Mouse (Mus musculus) ES-E14 (cell line): Measurements from ENCODE around the gene Trmo. TPM values are rescaled to one million over a fixed set of nuclear protein-coding genes. Genes with fewer than 3 reads are reported as not detected.
A peak's percentile ranks its signal among the peaks of the same experiment; 100 is the strongest.

Experiments
- DNase-seq: peaks from one replicate; pipeline ENCODE4 v3.0.0-alpha.2; 2013; ENCODE audit warnings: low read depth, low spot score
- H3K27ac ChIP-seq: 2 replicates; pipeline ENCODE4 v1.5.1; 2012; ENCODE audit warnings: low read depth, mild to moderate bottlenecking, low read length, moderate library complexity, mixed read lengths; ENCODE audit not compliant: poor library complexity, insufficient read depth, severe bottlenecking
- H3K36me3 ChIP-seq: 2 replicates; pipeline ENCODE4 v1.6.1; 2012; ENCODE audit warnings: mild to moderate bottlenecking, low read length, moderate library complexity, mixed read lengths; ENCODE audit not compliant: control insufficient read depth, poor library complexity, insufficient read depth, severe bottlenecking
- H3K4me1 ChIP-seq, 2 experiments: fragments of 150-350 bp in 1 of 2; sonication (generic) in 1 of 2; 2 replicates each; pipeline ENCODE4 v1.6.1; 2012; ENCODE audit warnings: low read length in 2 of 2, mild to moderate bottlenecking in 1 of 2, mixed read lengths in 1 of 2; ENCODE audit not compliant: control insufficient read depth in 2 of 2, insufficient read depth in 2 of 2, poor library complexity in 1 of 2
- H3K4me3 ChIP-seq, 2 experiments: fragments of 150-350 bp in 1 of 2; sonication (generic) in 1 of 2; 2 replicates each; pipeline ENCODE4 v1.5.1; 2012; ENCODE audit warnings: low read length in 2 of 2, low read depth in 1 of 2, mild to moderate bottlenecking in 1 of 2, mixed read lengths in 1 of 2; ENCODE audit not compliant: insufficient read depth in 1 of 2, poor library complexity in 1 of 2, severe bottlenecking in 1 of 2
- H3K9ac ChIP-seq: 2 replicates; pipeline ENCODE4 v1.6.1; 2012; ENCODE audit warnings: low read depth, mild to moderate bottlenecking, low read length, mixed read lengths; ENCODE audit not compliant: poor library complexity, insufficient read depth, severe bottlenecking
- H3K9me3 ChIP-seq: fragments of 150-350 bp; sonication (generic); 2 replicates; pipeline ENCODE4 v1.6.1; 2012; ENCODE audit warnings: low read depth, mild to moderate bottlenecking, low read length; ENCODE audit not compliant: control insufficient read depth, insufficient read depth
- CHD2 ChIP-seq: IDR thresholded peaks from 2 replicates; pipeline ENCODE4 v1.6.1; 2014; ENCODE audit warnings: mild to moderate bottlenecking, low read depth, low read length, inconsistent platforms
- HCFC1 ChIP-seq: IDR thresholded peaks from 2 replicates; pipeline ENCODE4 v1.6.1; 2012; ENCODE audit warnings: low read length, inconsistent platforms, borderline replicate concordance; ENCODE audit not compliant: insufficient read depth
- MAFK ChIP-seq: IDR thresholded peaks from 2 replicates; pipeline ENCODE4 v1.6.1; 2014; ENCODE audit warnings: mild to moderate bottlenecking, low read depth, low read length, inconsistent platforms; ENCODE audit not compliant: insufficient read depth
- ZC3H11A ChIP-seq: IDR thresholded peaks from 2 replicates; pipeline ENCODE4 v1.6.1; 2012; ENCODE audit warnings: low read depth, mild to moderate bottlenecking, inconsistent platforms, low read length, borderline replicate concordance
- ZNF384 ChIP-seq: IDR thresholded peaks from 2 replicates; pipeline ENCODE4 v1.6.1; 2012; ENCODE audit warnings: low read depth, low read length, inconsistent platforms
- in situ Hi-C, 2 experiments: fragments of 600-800 bp; cut with MboI; formaldehyde crosslinking; loops; one replicate each; pipeline ENCODE4 v1.15.1; 2025; ENCODE audit warnings: low sequenced_read_pairs in 2 of 2, inconsistent platforms in 1 of 2; ENCODE audit not compliant: unreplicated experiment in 2 of 2
- total RNA-seq: library from RNA; depleted of rRNA; stranded (reverse); fragments of 300-350 nt; gene quantifications from 2 replicates; pipeline ENCODE4 v1.2.3, GENCODE M21; 2012

The Trmo gene
- total RNA-seq, 1 experiment, result 18.8 TPM

GRCm38 (mm10) chr4:46348897-46349296 lies 40.3 kb downstream of the Trmo start:
- Histone ChIP-seq H3K27ac (no peak overlapping the region), H3K9me3 (no peaks in the 10 kb centered on the region), H3K4me1 (peaks cover 2 to 13% of the 10 kb centered on the region in 2 experiments; a peak in 1 of 4 replicates), H3K9ac (no peak overlapping the region), H3K36me3 (no peaks in the 10 kb centered on the region), H3K4me3 (no peak overlapping the region)
- no peak for TF ChIP-seq MAFK
- no peak for TF ChIP-seq ZC3H11A
- TF ChIP-seq ZNF384, result no peak
- TF ChIP-seq HCFC1, result no peak
- no peak for TF ChIP-seq CHD2
- in situ Hi-C loops, result loop anchor here in 1 of 2 experiments (25.0 kb wide), 1 partner anchor 1688 kb away; the partner anchor contains the start of gene Nr4a3
- no peak for DNase-seq

GRCm38 (mm10) chr4:46347580-46348515 lies 41.4 kb downstream of the Trmo start:
- no peak overlapping the region for H3K27ac ChIP-seq
- H3K9me3 ChIP-seq, result no peaks in the 10 kb centered on the region
- H3K4me1 ChIP-seq, result peaks cover 2 to 9% of the 10 kb centered on the region in 2 experiments; a peak in 1 of 4 replicates
- in situ Hi-C loops, result loop anchor here in 1 of 2 experiments (25.0 kb wide), 1 partner anchor 1689 kb away; the partner anchor contains the start of gene Nr4a3
- no peaks in the 10 kb centered on the region for H3K36me3 ChIP-seq
- DNase-seq, result no peak
- no peak overlapping the region for H3K4me3 ChIP-seq
- 0 out of 2 replicates have a peak overlapping the region, but pooled peaks have one; percentile 14 for H3K9ac ChIP-seq
- TF ChIP-seq MAFK, result no peak
- TF ChIP-seq ZNF384, result no peak
- no peak for TF ChIP-seq ZC3H11A
- TF ChIP-seq CHD2, result no peak
- no peak for TF ChIP-seq HCFC1

GRCm38 (mm10) chr4:46347141-46347540 lies 42.1 kb downstream of the Trmo start:
- DNase-seq, result no peak
- H3K9me3 ChIP-seq, result no peaks in the 10 kb centered on the region
- H3K36me3 ChIP-seq, result no peaks in the 10 kb centered on the region
- peaks cover 0 to 8% of the 10 kb centered on the region in 2 experiments; a peak in 1 of 4 replicates for H3K4me1 ChIP-seq
- H3K4me3 ChIP-seq, result no peak overlapping the region
- TF ChIP-seq CHD2 (no peak), HCFC1 (no peak), MAFK (no peak), ZNF384 (no peak), ZC3H11A (no peak)
- in situ Hi-C loops, result loop anchor here in 1 of 2 experiments (25.0 kb wide), 1 partner anchor 1690 kb away; the partner anchor contains the start of gene Nr4a3
- no peak overlapping the region for H3K9ac ChIP-seq
- no peak overlapping the region for H3K27ac ChIP-seq

- no peak overlapping the region for H3K27ac ChIP-seq
- H3K9ac ChIP-seq, result no peak overlapping the region
- H3K4me3 ChIP-seq, result no peak overlapping the region
- no peaks in the 10 kb centered on the region for H3K9me3 ChIP-seq
- TF ChIP-seq MAFK (no peak), ZNF384 (no peak), ZC3H11A (no peak), CHD2 (no peak), HCFC1 (no peak)
- peaks cover 0 to 8% of the 10 kb centered on the region in 2 experiments; a peak in 1 of 4 replicates for H3K4me1 ChIP-seq
- DNase-seq, result no peak
- H3K36me3 ChIP-seq, result no peaks in the 10 kb centered on the region
- in situ Hi-C loops, result loop anchor here in 1 of 2 experiments (25.0 kb wide), 1 partner anchor 1691 kb away; the partner anchor contains the start of gene Nr4a3
These were observed 43.0 kb downstream of the Trmo start for GRCm38 (mm10) chr4:46346221-46346620.
